Mouse (Mus musculus) bone marrow macrophage, adult 2 months (primary cell): ENCODE results near the gene Tead1. TPM values are rescaled to one million over a fixed set of nuclear protein-coding genes. Genes with fewer than 3 reads are reported as not detected.

Experiments
- H3K27ac ChIP-seq: 2 replicates; pipeline ENCODE4 v1.5.1; 2012; ENCODE audit warnings: low read depth, low read length; ENCODE audit not compliant: insufficient read depth
- H3K4me1 ChIP-seq: 2 replicates; pipeline ENCODE4 v1.6.1; 2012; ENCODE audit warnings: low read length; ENCODE audit not compliant: control insufficient read depth, insufficient read depth
- H3K4me3 ChIP-seq: 2 replicates; pipeline ENCODE4 v1.5.1; 2012; ENCODE audit warnings: mild to moderate bottlenecking, low read length, moderate library complexity; ENCODE audit not compliant: insufficient read depth
- CTCF ChIP-seq: IDR thresholded peaks from 2 replicates; pipeline ENCODE4 v1.5.1; 2012; ENCODE audit warnings: low read depth, mild to moderate bottlenecking, low read length, moderate library complexity
- POLR2A ChIP-seq: IDR thresholded peaks from 2 replicates; pipeline ENCODE4 v1.6.1; 2012; ENCODE audit warnings: mild to moderate bottlenecking, low read depth, low read length, borderline replicate concordance
- polyA plus RNA-seq: library from polyadenylated mRNA; stranded (reverse); fragments of >200 nt; gene quantifications from 2 replicates; pipeline ENCODE4 v1.2.4, GENCODE M21; 2012; ENCODE audit not compliant: missing spikeins, insufficient read depth, insufficient read length

Gene Tead1
- polyA plus RNA-seq, 1 experiment: 0.67 TPM

- Histone ChIP-seq H3K4me3 (no peak overlapping the region), H3K4me1 (no peaks in the 10 kb centered on the region), H3K27ac (no peak overlapping the region)
- no peak for TF ChIP-seq POLR2A
- no peak for TF ChIP-seq CTCF
These were observed 185.1 kb downstream of the Tead1 start for GRCm38 (mm10) chr7:112864188-112864587.

GRCm38 (mm10) chr7:112865739-112866138 lies 186.6 kb downstream of the Tead1 start:
- Histone ChIP-seq H3K27ac (no peak overlapping the region), H3K4me3 (no peak overlapping the region)
- TF ChIP-seq CTCF (peak; percentile 86), POLR2A (no peak)

DNA sequence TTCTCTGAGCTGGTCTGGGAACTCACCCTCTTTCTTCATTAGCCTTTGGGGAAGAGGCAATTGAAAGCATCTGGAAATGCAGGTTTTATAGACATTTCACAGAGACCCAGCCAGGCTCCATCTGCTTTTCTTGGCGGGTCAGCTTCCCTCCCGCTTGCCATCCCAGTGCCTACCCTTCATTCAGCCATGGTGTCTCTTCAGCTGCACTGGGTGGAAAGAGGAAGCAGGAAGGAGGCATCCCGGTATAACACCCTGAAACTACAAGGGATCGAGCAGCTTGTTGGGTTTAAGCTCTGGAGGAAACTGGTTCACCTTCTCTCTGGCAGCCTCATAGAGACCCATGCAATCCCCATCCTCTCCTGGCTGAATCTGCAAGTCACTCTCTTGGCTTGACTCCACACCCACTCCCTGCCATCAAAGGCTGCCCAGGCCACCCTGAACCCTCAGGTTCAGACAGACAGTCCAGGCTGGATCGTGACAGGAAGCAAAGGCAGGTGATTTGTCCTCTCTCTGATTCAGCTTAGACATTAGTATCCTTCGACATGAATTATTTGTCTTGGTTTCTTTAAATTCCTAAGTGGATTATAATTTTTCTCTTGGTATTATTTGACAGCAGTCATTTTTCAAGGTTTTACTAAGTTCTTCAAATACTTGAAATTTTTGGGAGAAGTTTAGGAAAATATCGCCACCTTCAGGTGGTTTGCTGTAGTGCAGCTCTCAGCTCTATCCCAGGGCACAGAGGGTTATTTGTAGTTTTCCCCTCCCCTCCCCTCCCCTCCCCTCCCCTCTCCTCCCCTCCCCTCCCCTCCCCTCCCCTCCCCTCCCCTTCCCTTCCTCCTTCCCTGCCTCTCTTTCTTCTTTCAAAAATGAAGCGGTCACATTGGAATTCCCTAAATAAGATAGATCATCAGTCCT lies 189.7 kb downstream of the Tead1 start:
- no peak for TF ChIP-seq CTCF
- TF ChIP-seq POLR2A: no peak
- no peak overlapping the region for H3K27ac ChIP-seq
- H3K4me3 ChIP-seq: no peak overlapping the region
- H3K4me1 ChIP-seq: no peaks in the 10 kb centered on the region

More at GRCm38 (mm10) chr7:112865739-112866138, 186.6 kb downstream of the Tead1 start:
- H3K4me1 ChIP-seq: no peaks in the 10 kb centered on the region

- Histone ChIP-seq H3K27ac (no peak overlapping the region), H3K4me3 (no peak overlapping the region), H3K4me1 (no peaks in the 10 kb centered on the region)
- TF ChIP-seq POLR2A: no peak
- TF ChIP-seq CTCF: no peak
These were observed 192.6 kb downstream of the Tead1 start for GRCm38 (mm10) chr7:112871752-112872151.

DNA sequence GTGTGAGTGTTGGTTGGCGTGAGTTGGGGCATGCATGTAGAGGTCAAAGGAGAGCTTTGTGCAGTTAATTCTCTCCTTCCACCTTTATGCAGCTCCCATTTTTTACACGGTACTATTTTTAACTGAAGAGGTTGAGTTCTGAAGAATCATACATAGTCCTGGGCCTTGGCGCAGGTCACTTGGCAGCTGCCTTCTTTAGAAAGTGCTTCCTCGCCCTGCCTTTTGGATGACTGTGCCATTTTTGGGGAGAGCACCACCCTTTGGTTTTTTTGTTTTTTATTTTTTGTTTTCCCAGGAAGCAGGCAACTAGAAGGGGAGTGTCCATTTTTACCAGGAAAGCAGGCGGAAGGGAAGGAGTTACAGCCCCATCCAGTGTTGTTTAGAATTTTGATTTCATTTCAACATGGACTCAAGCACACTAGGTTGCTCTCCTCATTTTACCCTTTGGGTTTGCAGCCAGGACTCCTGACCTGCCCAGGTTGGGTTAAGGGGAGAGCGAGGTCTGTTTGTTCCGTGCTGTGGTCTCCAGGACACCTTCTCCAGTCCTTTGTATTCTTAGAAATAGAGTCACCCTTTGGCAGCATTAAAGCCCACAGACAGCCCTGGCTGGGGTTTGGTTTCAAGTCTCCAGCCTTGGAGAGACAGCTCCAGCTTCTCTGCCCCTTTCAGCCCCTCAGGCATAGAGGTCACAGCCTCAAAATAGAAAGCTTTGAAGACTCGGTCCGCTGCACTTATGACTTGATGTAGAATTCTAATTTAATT lies 193.5 kb downstream of the Tead1 start:
- no peaks in the 10 kb centered on the region for H3K4me1 ChIP-seq
- H3K4me3 ChIP-seq: no peak overlapping the region
- no peak for TF ChIP-seq CTCF
- no peak for TF ChIP-seq POLR2A
- H3K27ac ChIP-seq: no peak overlapping the region

GRCm38 (mm10) chr7:112876128-112876527 lies 197.0 kb downstream of the Tead1 start:
- Histone ChIP-seq H3K4me1 (no peaks in the 10 kb centered on the region), H3K4me3 (no peak overlapping the region)
- no peak for TF ChIP-seq CTCF
- no peak for TF ChIP-seq POLR2A

DNA sequence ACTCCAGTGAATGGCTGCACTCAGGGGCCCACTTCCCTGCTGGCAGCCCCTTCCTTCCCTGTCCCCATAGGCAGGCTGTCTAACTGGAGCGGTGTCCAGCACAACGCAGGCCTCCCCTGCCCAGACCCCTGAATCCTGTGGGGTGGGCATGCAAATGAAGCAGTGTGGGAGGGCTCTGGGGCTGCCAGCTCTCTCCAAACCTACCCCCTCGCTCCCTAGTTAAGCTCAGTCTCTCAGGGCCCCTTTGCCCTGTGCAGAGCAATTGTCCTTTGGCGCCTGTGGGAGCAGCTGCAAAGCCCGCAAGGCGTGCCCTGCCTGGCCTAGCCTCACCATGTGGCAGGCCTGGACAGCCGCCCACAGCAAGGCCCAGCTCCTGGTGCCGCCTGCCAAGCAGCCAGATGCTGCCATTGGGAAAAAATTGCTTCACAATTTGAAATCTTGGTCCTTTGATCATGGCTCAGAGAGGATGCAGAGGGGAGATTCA lies 204.7 kb downstream of the Tead1 start:
- Histone ChIP-seq H3K27ac (no peak overlapping the region), H3K4me1 (no peaks in the 10 kb centered on the region)
- TF ChIP-seq POLR2A (no peak), CTCF (no peak)

More at GRCm38 (mm10) chr7:112876128-112876527, 197.0 kb downstream of the Tead1 start:
- H3K27ac ChIP-seq: no peak overlapping the region

GRCm38 (mm10) chr7:112885546-112885945 lies 206.4 kb downstream of the Tead1 start:
- no peak overlapping the region for H3K27ac ChIP-seq
- H3K4me1 ChIP-seq: no peaks in the 10 kb centered on the region
- TF ChIP-seq POLR2A: no peak
- TF ChIP-seq CTCF: no peak
- H3K4me3 ChIP-seq: no peak overlapping the region

More for the DNA sequence above, 204.7 kb downstream of the Tead1 start:
- no peak overlapping the region for H3K4me3 ChIP-seq

GRCm38 (mm10) chr7:112891883-112892282 lies 212.8 kb downstream of the Tead1 start:
- Histone ChIP-seq H3K4me1 (no peaks in the 10 kb centered on the region), H3K27ac (no peak overlapping the region), H3K4me3 (no peak overlapping the region)
- no peak for TF ChIP-seq CTCF
- TF ChIP-seq POLR2A: no peak

- TF ChIP-seq CTCF: no peak
- TF ChIP-seq POLR2A: no peak
- H3K27ac ChIP-seq: no peak overlapping the region
- no peaks in the 10 kb centered on the region for H3K4me1 ChIP-seq
- H3K4me3 ChIP-seq: no peak overlapping the region
These were observed 213.5 kb downstream of the Tead1 start for GRCm38 (mm10) chr7:112892595-112892994.
